Mouse (Mus musculus) neural tube, postnatal 0 days (tissue): ENCODE measurements around the gene Hip1. TPM values are rescaled to one million over a fixed set of nuclear protein-coding genes. Genes with fewer than 3 reads are reported as not detected.

ENCODE experiments used
- microRNA-seq: library from miRNA; unstranded; fragments of <30 nt; microRNA quantifications from one replicate; pipeline ENCODE4, GENCODE M21; 2016
- polyA plus RNA-seq: library from polyadenylated mRNA; unstranded; fragments of >200 nt; fragmentation: Nextera tagmentation; extraction: Ambion mirVana; gene quantifications from 2 replicates; pipeline ENCODE4 v1.2.1, GENCODE M21; 2015

Hip1 gene
- polyA plus RNA-seq: 32.1 and 36.3 TPM in 2 replicates

DNA sequence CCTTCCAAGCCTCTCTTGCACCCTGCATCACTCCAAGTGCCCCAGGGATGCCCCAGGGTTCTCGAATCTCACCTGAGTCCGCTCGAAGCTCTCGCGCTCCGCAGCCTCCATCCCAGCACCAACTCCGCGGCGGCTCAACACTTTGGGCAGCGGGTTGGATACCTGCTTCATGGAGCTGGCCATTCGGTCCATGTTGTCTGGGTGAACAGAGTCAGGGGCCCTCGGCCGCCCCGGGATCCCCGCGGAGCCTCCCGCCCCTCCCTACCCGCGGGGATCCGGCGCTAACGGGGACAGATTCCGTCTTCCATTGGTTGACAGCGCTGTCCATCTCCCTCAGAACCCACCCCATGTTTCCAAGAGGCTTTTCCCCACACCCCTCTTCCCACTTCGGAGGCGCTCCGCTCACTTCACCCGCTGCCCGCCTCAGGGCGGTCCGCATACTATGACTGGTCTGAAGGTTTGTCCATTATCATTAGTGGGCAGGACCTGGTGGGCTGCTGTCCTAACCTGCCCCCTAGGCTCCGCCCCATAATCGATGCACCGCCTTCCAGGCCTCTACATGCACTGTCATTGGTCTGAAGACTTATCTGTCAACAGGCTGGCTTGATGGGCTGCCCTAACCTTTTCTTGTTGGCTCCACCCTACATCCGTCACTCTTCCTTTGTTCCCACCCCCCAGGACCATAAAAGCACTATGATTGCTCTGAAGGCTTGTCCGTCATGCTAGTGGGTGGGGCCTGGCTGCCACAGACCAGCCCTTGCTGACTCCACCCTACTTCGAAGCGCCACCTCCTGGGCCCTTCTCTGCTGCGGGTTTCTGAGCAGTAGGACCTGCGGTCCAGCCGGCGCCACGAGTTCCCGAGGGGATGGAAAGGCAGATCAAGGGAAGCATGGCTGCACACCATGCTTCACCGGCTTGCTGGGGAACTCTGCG lies at the start of gene Hip1:
Gene Hip1 (minus strand): TSS at position 256 of the 933 bp plus-strand sequence.

DNA sequence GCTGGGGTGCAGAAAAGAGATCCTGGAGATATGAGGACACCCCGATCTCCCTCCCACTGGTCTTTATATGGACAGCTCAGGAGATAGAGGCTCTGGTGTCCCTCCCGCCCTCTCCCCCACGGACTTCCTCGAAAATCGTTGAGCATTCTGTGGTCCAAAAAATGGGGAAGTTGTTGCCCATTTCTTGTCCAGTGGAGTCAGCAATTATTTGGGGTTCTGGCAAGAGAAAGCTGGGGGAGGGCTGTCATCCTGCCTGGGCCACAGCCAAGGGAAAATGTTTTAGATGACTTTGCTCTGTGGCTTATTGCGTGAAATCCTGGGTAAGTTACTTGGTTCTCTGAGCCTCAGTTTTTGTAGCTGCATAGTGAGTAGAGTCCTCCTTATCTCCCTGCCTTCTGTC lies 28.1 kb upstream of the Hip1 start, which contains the start of gene Ccl24:
Gene Ccl24 (minus strand): TSS at position 44 of the 400 bp plus-strand sequence.

GRCm38 (mm10) chr5:135563469-135563868 lies 18.5 kb upstream of the Hip1 start, which contains the start of gene Ccl26:
Gene Ccl26, minus strand, starts transcription at chr5:135563569.

DNA sequence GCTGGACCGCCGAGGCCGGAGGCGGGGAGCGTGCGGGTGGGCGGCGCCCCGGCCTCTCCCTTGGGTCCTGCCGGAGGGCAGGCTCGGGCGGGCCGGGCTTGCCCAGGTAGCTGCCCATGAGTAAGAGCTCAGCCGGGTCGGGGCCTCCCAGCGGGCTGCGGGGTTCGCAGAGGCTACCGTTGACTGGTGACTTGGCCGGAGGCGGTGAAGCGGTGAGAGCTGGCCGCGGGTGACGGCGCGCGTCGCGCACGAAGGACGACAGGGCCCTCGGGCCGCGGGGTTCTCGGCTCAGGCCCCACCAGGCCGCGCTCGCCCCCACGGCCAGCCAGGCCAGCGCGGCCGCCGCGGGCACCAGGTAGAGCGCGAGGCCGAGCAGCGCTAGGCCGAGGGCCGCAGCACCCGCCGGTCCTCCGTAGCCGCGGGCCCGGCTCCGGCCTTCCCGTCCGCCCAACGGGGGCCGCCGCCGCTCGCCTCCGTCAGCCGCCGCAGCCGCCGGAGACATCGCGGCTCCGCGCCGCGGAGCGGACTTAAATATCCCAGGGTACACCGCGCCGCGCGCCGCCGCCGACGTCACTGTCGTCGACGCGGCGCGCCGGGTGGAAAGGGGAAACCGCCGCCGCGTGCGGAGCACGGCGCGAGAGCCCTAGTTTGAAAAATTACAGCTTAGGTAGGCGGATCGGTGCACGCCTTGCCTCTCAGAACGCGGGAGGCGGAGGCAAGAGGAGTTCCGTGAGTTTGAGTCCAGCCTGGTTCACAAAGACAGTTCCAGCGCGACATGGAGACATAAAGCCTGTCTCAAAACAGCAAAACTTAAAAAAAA lies 150.7 kb downstream of the Hip1 start, which contains the start of gene Pom121:
Gene Pom121 (minus strand): TSS at position 543 of the 820 bp plus-strand sequence.

GRCm38 (mm10) chr5:135369787-135370654 lies 174.9 kb downstream of the Hip1 start, which contains the start of gene Nsun5:
Gene Nsun5, plus strand, starts transcription at chr5:135369953.

Small RNA genes lying within 50 kb of the gene (microRNA-seq; reads per million reads assigned to microRNA genes)
- 0.87 reads per million for gene Mir7033

Other genes with a start within 250 kb of the Hip1 start
- 0.65 TPM in 1 of 2 replicates, not detected in the other for gene Fkbp6, start 195.1 kb downstream of the Hip1 start, polyA plus RNA-seq
- gene Trim50, start 191.8 kb downstream of the Hip1 start, polyA plus RNA-seq: 0.10 and 0.20 TPM in 2 replicates
- gene Nsun5, start 175.2 kb downstream of the Hip1 start, polyA plus RNA-seq: 20.3 and 22.7 TPM in 2 replicates
- gene Pom121, start 150.6 kb downstream of the Hip1 start, polyA plus RNA-seq: 8.0 and 9.4 TPM in 2 replicates
- not detected in 2 replicates for gene Ccl26, start 18.4 kb upstream of the Hip1 start, polyA plus RNA-seq
- gene Ccl24, start 27.9 kb upstream of the Hip1 start, polyA plus RNA-seq: 2.1 and 6.8 TPM in 2 replicates
- gene Rhbdd2, start 87.5 kb upstream of the Hip1 start, polyA plus RNA-seq: 138 TPM in 2 replicates
- gene Por, start 124.9 kb upstream of the Hip1 start, polyA plus RNA-seq: 71.5 and 82.6 TPM in 2 replicates
- gene Tmem120a, start 199.3 kb upstream of the Hip1 start, polyA plus RNA-seq: 75.4 and 76.1 TPM in 2 replicates
- gene Styxl1, start 233.3 kb upstream of the Hip1 start, polyA plus RNA-seq: 0.52 and 0.57 TPM in 2 replicates
- 780 and 785 TPM in 2 replicates for gene Mdh2, start 233.4 kb upstream of the Hip1 start, polyA plus RNA-seq